Mouse (Mus musculus) lung, adult 2 months (tissue): ENCODE measurements around the gene Qsox1.

Source experiments
- CTCF ChIP-seq: fragments of 200-500 bp; IDR thresholded peaks from 2 replicates; pipeline ENCODE4 v1.5.1; 2011; ENCODE audit warnings: mild to moderate bottlenecking, low read length, control low read depth; ENCODE audit not compliant: insufficient read depth
- POLR2A ChIP-seq: fragments of 200-500 bp; IDR thresholded peaks from 2 replicates; pipeline ENCODE4 v1.6.1; 2011; ENCODE audit warnings: low read depth, mild to moderate bottlenecking, control low read depth, low read length, borderline replicate concordance; ENCODE audit errors: extremely low read depth

GRCm38 (mm10) chr1:155794855-155795254, 17.8 kb downstream of the Qsox1 start:
- no peak for TF ChIP-seq CTCF
- no peak for TF ChIP-seq POLR2A
